Mouse (Mus musculus) E14TG2a.4 (cell line): ENCODE measurements at regions not wholly inside any gene's neighbourhood (a gene's known extent, or its start where the extent isn't known, plus 50 kb on each side); places are given as distances from the start of the nearest gene placed in this dataset.

Experiments
- CTCF ChIP-seq: conservative IDR thresholded peaks from 2 replicates; pipeline ENCODE4 v1.5.1; 2014; ENCODE audit warnings: low read length
- POU5F1 ChIP-seq: IDR thresholded peaks from 2 replicates; pipeline ENCODE4 v1.6.1; 2014; ENCODE audit warnings: low read length, borderline replicate concordance

DNA sequence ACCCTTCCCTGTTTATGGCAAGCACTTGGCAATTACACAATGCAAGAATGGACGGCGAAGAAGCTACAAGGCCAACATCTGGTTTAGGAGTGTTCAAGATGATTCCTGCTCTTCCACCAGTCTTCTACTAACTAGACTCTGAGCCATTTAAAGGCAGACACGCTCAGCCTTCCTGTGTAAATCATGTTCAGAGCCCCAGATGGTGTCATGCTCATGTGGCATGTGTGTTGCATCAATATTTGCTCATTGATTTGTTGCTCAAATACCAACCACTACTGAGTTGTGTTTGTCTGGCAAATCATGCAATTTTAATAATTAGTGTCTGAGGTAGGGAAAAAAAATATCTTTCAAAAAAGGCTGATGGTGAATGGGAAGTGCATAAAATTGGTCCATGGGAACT lies 269.2 kb downstream of the Sox4 start:
- no peak for TF ChIP-seq POU5F1
- no peak for TF ChIP-seq CTCF
